Mouse (Mus musculus) MEL (cell line): Measurements from ENCODE around the gene Ufl1.

Source experiments
- CTCF ChIP-seq, 3 experiments: IDR thresholded peaks in 2 of 3; conservative IDR thresholded peaks in 1 of 3; 2 replicates each; pipeline ENCODE4 v1.5.1; 2011 to 2012; ENCODE audit warnings: low read length in 3 of 3, low read depth in 2 of 3, mild to moderate bottlenecking in 2 of 3, improper control_type of control experiment in 1 of 3, inconsistent platforms in 1 of 3, mixed read lengths in 1 of 3, moderate library complexity in 1 of 3; ENCODE audit not compliant: control insufficient read depth in 1 of 3, insufficient read depth in 1 of 3, poor library complexity in 1 of 3, severe bottlenecking in 1 of 3
- EP300 ChIP-seq, 2 experiments: IDR thresholded peaks; 2 replicates each; pipeline ENCODE4 v1.6.1; 2011; ENCODE audit warnings: improper control_type of control experiment in 2 of 2, low read length in 2 of 2, low read depth in 1 of 2, mild to moderate bottlenecking in 1 of 2
- GABPA ChIP-seq: IDR thresholded peaks from 2 replicates; pipeline ENCODE4 v1.6.1; 2012; ENCODE audit warnings: low read depth, mild to moderate bottlenecking, inconsistent platforms, low read length, improper control_type of control experiment, moderate library complexity
- POLR2A ChIP-seq, 2 experiments: IDR thresholded peaks; 2 replicates each; pipeline ENCODE4 v1.6.1; 2011 to 2012; ENCODE audit warnings: low read length in 2 of 2, mild to moderate bottlenecking in 2 of 2, control low read depth in 1 of 2, improper control_type of control experiment in 1 of 2, low read depth in 1 of 2, moderate library complexity in 1 of 2; ENCODE audit not compliant: control insufficient read depth in 1 of 2, insufficient read depth in 1 of 2, poor library complexity in 1 of 2
- POLR2AphosphoS5 ChIP-seq: IDR thresholded peaks from 2 replicates; pipeline ENCODE4 v1.6.1; 2012; ENCODE audit warnings: low read depth, borderline replicate concordance, mild to moderate bottlenecking, inconsistent platforms, low read length, moderate library complexity, mixed read lengths
- SMC3 ChIP-seq: IDR thresholded peaks from 2 replicates; pipeline ENCODE4 v1.6.1; 2011; ENCODE audit warnings: low read depth, low read length, improper control_type of control experiment
- TCF12 ChIP-seq: IDR thresholded peaks from 2 replicates; pipeline ENCODE4 v1.6.1; 2014; ENCODE audit warnings: low read depth, mild to moderate bottlenecking, inconsistent platforms, low read length, improper control_type of control experiment, moderate library complexity
- USF1 ChIP-seq: IDR thresholded peaks from 2 replicates; pipeline ENCODE4 v1.6.1; 2014; ENCODE audit warnings: low read depth, mild to moderate bottlenecking, inconsistent platforms, low read length, improper control_type of control experiment, moderate library complexity

- no peak for TF ChIP-seq GABPA
- no peak for TF ChIP-seq POLR2AphosphoS5
- no peak for TF ChIP-seq EP300 (IDR thresholded peaks at IDR 0.05; ENCODE audit: low read depth in 1 of 2, low read length in 2 of 2)
- TF ChIP-seq USF1, result no peak
- TF ChIP-seq POLR2A (IDR thresholded peaks at IDR 0.05; ENCODE audit: control insufficient read depth in 1 of 2, insufficient read depth in 1 of 2, low read depth in 1 of 2, low read length in 2 of 2, poor library complexity in 1 of 2), result no peak
- TF ChIP-seq CTCF (IDR thresholded peaks at IDR 0.05 in 2 of 3, conservative IDR thresholded peaks at IDR 0.05 in 1 of 3; ENCODE audit: control insufficient read depth in 1 of 3, insufficient read depth in 1 of 3, low read depth in 2 of 3, low read length in 3 of 3, poor library complexity in 1 of 3, severe bottlenecking in 1 of 3), result no peak
- no peak for TF ChIP-seq TCF12
- TF ChIP-seq SMC3, result no peak
Measured at GRCm38 (mm10) chr4:25313767-25314166, 32.1 kb upstream of the Ufl1 start.
